Mouse (Mus musculus) neural tube, embryonic 15.5 days (tissue): ENCODE results near the gene Dlgap1. TPM values are rescaled to one million over a fixed set of nuclear protein-coding genes. Genes with fewer than 3 reads are reported as not detected.

Experiments used
- ATAC-seq: fragments of 200-750 bp; cut with Nextera tagmentation; 2 replicates; pipeline ENCODE4 v1.8.0; 2017; ENCODE audit warnings: mild to moderate bottlenecking, moderate TSS enrichment, moderate library complexity; ENCODE audit not compliant: low FRiP score
- H3K27ac ChIP-seq: fragments of 300-500 bp; sonication (generic); replicated peaks from 2 replicates; pipeline ENCODE4 v1.5.1; 2015; ENCODE audit warnings: mild to moderate bottlenecking, inconsistent platforms
- H3K27me3 ChIP-seq: fragments of 300-500 bp; sonication (generic); replicated peaks from 2 replicates; pipeline ENCODE4 v1.6.1; 2015; ENCODE audit warnings: inconsistent platforms
- H3K36me3 ChIP-seq: fragments of 300-500 bp; sonication (generic); 2 replicates; pipeline ENCODE4 v1.6.1; 2015; ENCODE audit warnings: inconsistent platforms
- H3K4me1 ChIP-seq: fragments of 300-500 bp; sonication (generic); 2 replicates; pipeline ENCODE4 v1.6.1; 2015; ENCODE audit warnings: inconsistent platforms
- H3K4me2 ChIP-seq: fragments of 300-500 bp; sonication (generic); 2 replicates; pipeline ENCODE4 v1.6.1; 2015; ENCODE audit warnings: inconsistent platforms, mild to moderate bottlenecking, moderate library complexity
- H3K4me3 ChIP-seq: fragments of 300-500 bp; sonication (generic); replicated peaks from 2 replicates; pipeline ENCODE4 v1.5.1; 2015; ENCODE audit warnings: mild to moderate bottlenecking, inconsistent platforms
- H3K9ac ChIP-seq: fragments of 300-500 bp; sonication (generic); replicated peaks from 2 replicates; pipeline ENCODE4 v1.6.1; 2015; ENCODE audit warnings: mild to moderate bottlenecking, inconsistent platforms
- H3K9me3 ChIP-seq: fragments of 300-500 bp; sonication (generic); replicated peaks from 2 replicates; pipeline ENCODE4 v1.6.1; 2016; ENCODE audit warnings: inconsistent platforms
- WGBS: fragments of 180-500 bp; shearing (Covaris S2); methylation state at CpG from one replicate; pipeline ENCODE4 v1.1.7; 2015; ENCODE audit warnings: mixed read lengths; 5-methylcytosine and 5-hydroxymethylcytosine counted together
- polyA plus RNA-seq: library from polyadenylated mRNA; unstranded; fragments of >200 nt; fragmentation: Nextera tagmentation; extraction: Ambion mirVana; gene quantifications from 2 replicates; pipeline ENCODE4 v1.2.1, GENCODE M21; 2015

Gene Dlgap1
- polyA plus RNA-seq, 1 experiment from 2014 or later, result 42.6 TPM

DNA sequence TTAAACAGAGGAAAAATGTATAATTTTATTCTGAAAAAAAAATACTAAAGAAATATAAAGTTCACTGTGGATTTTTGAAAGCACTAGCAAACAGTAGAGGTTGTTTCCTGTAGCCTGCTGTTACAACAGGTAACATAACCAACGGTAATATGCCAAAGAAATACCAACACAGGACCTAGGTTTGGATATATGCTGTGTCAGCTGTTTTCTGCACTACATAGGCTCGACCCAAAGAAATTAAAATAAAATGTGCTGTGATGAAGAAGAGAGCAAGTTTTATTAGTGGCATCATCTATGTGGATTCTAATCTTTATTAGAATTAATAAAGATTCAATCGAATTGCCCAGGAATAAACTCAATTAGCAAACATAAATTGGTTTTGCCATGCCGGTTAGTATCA, 378.5 kb downstream of the Dlgap1 start:
- Histone ChIP-seq H3K4me1 (no peaks in the 10 kb centered on the region), H3K9me3 (no peaks in the 10 kb centered on the region), H3K27me3 (no peaks in the 10 kb centered on the region), H3K36me3 (no peaks in the 10 kb centered on the region), H3K27ac (no peak overlapping the region), H3K4me3 (no peak overlapping the region), H3K4me2 (no peak overlapping the region), H3K9ac (no peak overlapping the region)
- WGBS, result 87% methylated on average over 4 of the region's 4 CpGs
- no peak for ATAC-seq

DNA sequence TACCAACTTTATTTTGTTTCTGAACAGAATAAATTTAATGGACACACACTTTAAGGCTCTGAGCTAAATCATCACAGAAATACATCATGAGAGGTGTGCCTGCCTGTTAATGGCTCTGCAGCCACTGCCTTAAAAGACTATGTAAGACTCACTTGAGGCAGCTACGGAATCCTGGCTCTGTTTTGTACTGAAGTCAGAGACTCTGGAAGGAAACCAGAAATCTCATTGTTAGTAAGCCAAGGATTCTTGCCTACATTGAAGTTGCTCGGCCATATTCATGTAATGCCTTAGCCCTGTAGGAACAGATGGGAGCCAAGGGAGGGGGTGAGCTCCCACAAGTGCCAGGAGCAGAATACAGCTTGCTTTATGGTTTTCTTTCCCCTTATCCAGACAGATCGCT, 394.7 kb downstream of the Dlgap1 start:
- H3K27me3 ChIP-seq, result no peaks in the 10 kb centered on the region
- WGBS, result 39% methylated on average over 3 of the region's 3 CpGs
- 0 out of 2 replicates have a peak overlapping the region, but pooled peaks have one; percentile 18 for H3K27ac ChIP-seq
- H3K36me3 ChIP-seq, result no peaks in the 10 kb centered on the region
- H3K9ac ChIP-seq, result no peak overlapping the region
- no peak overlapping the region for H3K4me3 ChIP-seq
- ATAC-seq, result peak; percentile 50; the same call in 1 of the 2 replicates
- 0 out of 2 replicates have a peak, but pooled peaks cover 5% of the 10 kb centered on the region for H3K4me1 ChIP-seq
- no peak overlapping the region for H3K4me2 ChIP-seq
- no peaks in the 10 kb centered on the region for H3K9me3 ChIP-seq

DNA sequence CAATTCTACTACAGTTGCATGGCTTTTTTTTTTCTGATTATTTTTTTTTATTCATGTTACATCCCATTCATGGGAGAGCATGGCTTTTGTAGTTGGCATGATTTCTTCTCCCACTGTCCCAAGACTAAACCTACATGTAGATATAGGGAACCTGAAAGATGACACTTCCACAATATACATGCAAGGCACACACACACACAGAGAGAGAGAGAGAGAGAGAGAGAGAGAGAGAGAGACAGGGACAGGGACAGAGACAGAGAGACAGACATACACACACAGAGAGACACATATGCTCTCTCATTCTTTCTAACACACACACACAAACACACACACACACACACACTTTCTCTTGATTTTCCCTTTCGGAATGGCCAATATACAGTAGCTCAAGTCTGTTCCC, 395.1 kb downstream of the Dlgap1 start:
- 0 out of 2 replicates have a peak, but pooled peaks cover 5% of the 10 kb centered on the region for H3K4me1 ChIP-seq
- H3K4me2 ChIP-seq, result no peak overlapping the region
- 79% methylated on average over 1 of the region's 1 CpGs for WGBS
- no peak overlapping the region for H3K9ac ChIP-seq
- no peaks in the 10 kb centered on the region for H3K9me3 ChIP-seq
- H3K27me3 ChIP-seq, result no peaks in the 10 kb centered on the region
- 0 out of 2 replicates have a peak overlapping the region, but pooled peaks have one; percentile 18 for H3K27ac ChIP-seq
- H3K36me3 ChIP-seq, result no peaks in the 10 kb centered on the region
- no peak overlapping the region for H3K4me3 ChIP-seq
- ATAC-seq, result no peak

DNA sequence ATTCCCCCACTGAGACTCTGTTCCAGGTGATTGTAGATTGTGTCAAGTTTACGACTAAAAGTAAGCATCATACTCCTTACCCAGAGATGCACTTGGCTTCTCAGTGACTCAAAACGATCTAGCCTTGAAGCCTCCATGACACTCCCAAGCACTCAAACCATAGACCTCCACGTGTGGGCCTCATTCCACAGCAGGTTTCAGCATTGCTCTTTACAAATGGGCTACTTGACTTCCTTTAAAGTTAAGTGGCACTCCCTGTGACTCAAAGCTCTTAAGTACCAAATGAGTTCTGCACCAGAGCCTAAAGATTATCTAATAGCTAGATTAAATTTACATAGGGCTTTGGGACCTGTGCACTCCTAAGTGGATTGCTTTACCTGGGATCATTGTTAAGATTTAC, 400.3 kb downstream of the Dlgap1 start:
- no peak overlapping the region for H3K4me3 ChIP-seq
- 76% methylated on average over 3 of the region's 3 CpGs for WGBS
- no peak overlapping the region for H3K4me2 ChIP-seq
- H3K9me3 ChIP-seq, result no peaks in the 10 kb centered on the region
- no peak for ATAC-seq
- no peaks in the 10 kb centered on the region for H3K36me3 ChIP-seq
- no peak overlapping the region for H3K27ac ChIP-seq
- H3K9ac ChIP-seq, result no peak overlapping the region
- no peaks in the 10 kb centered on the region for H3K4me1 ChIP-seq
- H3K27me3 ChIP-seq, result no peaks in the 10 kb centered on the region

DNA sequence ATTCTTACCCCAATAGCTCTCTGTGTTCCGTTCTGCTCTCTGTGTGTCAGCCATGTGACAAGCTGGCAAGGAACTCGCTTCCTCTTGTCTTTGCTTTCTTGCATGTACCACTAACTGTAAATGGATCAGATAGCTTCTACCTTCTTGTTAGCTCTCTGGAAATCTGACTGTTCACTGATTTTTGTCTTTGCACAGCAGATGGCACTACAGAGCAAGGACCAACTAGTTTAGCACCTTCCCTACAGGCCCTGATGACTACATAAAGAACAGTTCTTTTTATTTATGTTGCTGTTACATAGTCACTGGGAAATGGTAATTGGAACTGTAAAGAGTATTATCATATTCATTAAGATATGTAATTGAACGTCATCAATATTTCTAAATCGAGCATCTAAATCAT, 408.1 kb downstream of the Dlgap1 start:
- no peak for ATAC-seq
- H3K27me3 ChIP-seq, result no peaks in the 10 kb centered on the region
- WGBS, result 79% methylated on average over 4 of the region's 4 CpGs
- no peaks in the 10 kb centered on the region for H3K36me3 ChIP-seq
- H3K9ac ChIP-seq, result no peak overlapping the region
- no peaks in the 10 kb centered on the region for H3K9me3 ChIP-seq
- H3K4me2 ChIP-seq, result no peak overlapping the region
- H3K4me3 ChIP-seq, result no peak overlapping the region
- no peak overlapping the region for H3K27ac ChIP-seq
- no peaks in the 10 kb centered on the region for H3K4me1 ChIP-seq

DNA sequence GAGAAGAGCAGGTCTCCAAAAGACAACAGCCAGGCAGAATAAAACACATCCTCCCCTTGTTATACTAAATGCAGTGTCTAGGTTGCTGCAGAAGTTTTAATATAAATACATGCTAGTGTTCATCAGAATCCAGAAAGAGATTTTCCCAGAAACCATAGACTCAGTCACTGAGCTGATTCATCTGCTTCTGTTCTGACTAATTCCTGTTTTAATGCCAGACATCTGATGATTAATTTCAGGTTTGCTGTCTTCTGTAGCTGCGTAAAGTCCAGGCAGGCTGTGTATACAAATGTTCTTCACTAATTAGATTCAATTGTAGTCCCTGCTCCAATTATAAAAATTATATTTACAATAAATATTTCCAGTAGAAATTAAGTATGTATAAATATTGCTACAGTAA, 419.6 kb downstream of the Dlgap1 start:
- no peak overlapping the region for H3K4me3 ChIP-seq
- H3K27me3 ChIP-seq, result no peaks in the 10 kb centered on the region
- H3K9ac ChIP-seq, result no peak overlapping the region
- no peak overlapping the region for H3K4me2 ChIP-seq
- 76% methylated on average over 1 of the region's 1 CpGs for WGBS
- no peaks in the 10 kb centered on the region for H3K36me3 ChIP-seq
- ATAC-seq, result no peak
- H3K4me1 ChIP-seq, result no peaks in the 10 kb centered on the region
- H3K27ac ChIP-seq, result no peak overlapping the region
- no peaks in the 10 kb centered on the region for H3K9me3 ChIP-seq

DNA sequence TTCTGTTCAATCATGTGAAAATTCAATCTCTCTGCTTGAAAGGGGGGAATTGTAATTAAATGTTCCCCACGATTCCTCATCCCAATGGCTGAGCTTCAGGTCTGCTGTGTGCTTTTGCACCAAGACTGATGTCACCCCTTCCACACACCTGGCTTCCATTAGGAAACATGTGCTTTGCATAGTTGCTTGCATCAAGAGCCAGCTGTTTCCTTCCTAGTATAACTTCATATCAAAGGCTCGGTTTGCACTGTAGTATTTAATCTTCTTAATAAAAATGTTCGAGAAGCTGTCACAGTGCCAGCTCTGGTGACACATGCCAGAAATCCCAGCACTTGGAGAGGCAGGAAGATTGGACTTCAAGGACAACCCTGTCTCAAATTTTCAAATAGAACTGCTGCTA, 428.3 kb downstream of the Dlgap1 start:
- H3K36me3 ChIP-seq, result no peaks in the 10 kb centered on the region
- H3K4me2 ChIP-seq, result no peak overlapping the region
- 24% methylated on average over 3 of the region's 3 CpGs for WGBS
- no peak overlapping the region for H3K9ac ChIP-seq
- H3K9me3 ChIP-seq, result no peaks in the 10 kb centered on the region
- ATAC-seq, result peak; percentile 53; the same call in 1 of the 2 replicates
- H3K27ac ChIP-seq, result peak overlapping the region; percentile 30
- H3K4me1 ChIP-seq, result peaks cover 13% of the 10 kb centered on the region; the same call in 1 of the 2 replicates
- H3K27me3 ChIP-seq, result no peaks in the 10 kb centered on the region
- H3K4me3 ChIP-seq, result no peak overlapping the region

DNA sequence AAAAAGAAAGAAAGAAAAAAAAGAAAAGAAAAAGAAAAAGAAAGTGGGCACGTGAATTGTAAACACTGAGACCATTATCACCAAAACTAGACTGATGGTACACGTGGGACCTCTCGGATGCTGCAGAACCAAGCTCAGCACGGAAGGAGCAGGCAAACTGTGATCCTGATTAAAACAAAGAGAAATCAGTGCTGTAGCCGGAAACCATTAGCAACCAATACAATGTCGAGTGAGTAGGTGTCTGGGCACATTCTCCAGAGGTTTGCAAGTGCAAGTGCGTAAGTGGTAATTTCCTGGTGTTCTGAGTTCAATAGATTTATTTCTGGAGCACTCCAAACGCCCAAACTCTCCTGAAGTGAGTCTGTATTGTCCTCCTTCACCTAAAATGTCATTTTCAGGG, 428.8 kb downstream of the Dlgap1 start:
- H3K27me3 ChIP-seq, result no peaks in the 10 kb centered on the region
- no peak overlapping the region for H3K4me2 ChIP-seq
- peaks cover 13% of the 10 kb centered on the region; the same call in 1 of the 2 replicates for H3K4me1 ChIP-seq
- H3K9ac ChIP-seq, result no peak overlapping the region
- H3K9me3 ChIP-seq, result no peaks in the 10 kb centered on the region
- H3K36me3 ChIP-seq, result no peaks in the 10 kb centered on the region
- peak; percentile 64; the same call in 1 of the 2 replicates for ATAC-seq
- no peak overlapping the region for H3K4me3 ChIP-seq
- 31% methylated on average over 8 of the region's 8 CpGs for WGBS
- H3K27ac ChIP-seq, result peak overlapping the region; percentile 30; the same call in 1 of the 2 replicates

DNA sequence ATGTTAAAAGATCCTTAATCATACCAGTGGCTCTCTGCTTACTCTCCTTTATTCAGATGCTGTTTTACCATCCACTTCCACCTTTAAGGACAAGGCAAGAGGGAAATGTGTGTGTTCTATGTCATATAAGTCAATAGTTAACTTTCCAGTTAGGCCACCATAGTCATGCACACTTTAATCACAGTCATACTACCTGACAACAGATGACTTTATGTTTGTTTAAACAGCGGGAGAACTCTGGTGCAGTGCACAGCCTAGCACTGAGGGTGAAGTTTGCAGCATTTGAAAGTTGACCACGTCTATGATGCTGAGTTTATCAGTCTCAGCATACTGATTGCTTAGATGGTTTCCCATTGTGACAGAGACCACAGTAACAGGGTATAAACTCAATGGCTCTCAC, 433.0 kb downstream of the Dlgap1 start:
- no peak overlapping the region for H3K9ac ChIP-seq
- no peaks in the 10 kb centered on the region for H3K36me3 ChIP-seq
- no peak overlapping the region for H3K27ac ChIP-seq
- H3K9me3 ChIP-seq, result no peaks in the 10 kb centered on the region
- peaks cover 12% of the 10 kb centered on the region; the same call in 1 of the 2 replicates for H3K4me1 ChIP-seq
- WGBS, result 67% methylated on average over 2 of the region's 2 CpGs
- ATAC-seq, result no peak
- no peak overlapping the region for H3K4me2 ChIP-seq
- H3K4me3 ChIP-seq, result no peak overlapping the region
- H3K27me3 ChIP-seq, result no peaks in the 10 kb centered on the region

DNA sequence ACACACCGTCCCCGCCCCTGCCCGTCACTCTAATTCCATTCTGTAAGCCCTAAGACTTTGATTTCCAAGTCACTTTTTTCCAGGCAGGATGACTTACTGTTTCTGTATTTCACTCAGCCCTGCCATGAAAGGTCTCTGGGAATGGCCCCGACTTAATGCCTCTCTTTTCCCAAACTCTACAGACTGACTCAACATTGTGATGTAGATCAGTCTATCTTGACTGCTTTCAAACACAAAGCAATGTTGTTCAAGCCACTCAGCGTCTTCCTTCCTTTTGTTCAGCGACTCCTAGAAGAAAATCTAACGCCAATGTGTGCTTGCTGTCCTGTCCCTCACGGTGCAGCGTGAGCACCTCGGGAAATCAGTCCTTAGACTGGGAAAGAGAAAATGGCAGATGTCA, 434.9 kb downstream of the Dlgap1 start:
- Histone ChIP-seq H3K36me3 (no peaks in the 10 kb centered on the region), H3K4me2 (no peak overlapping the region), H3K27ac (no peak overlapping the region), H3K4me1 (no peaks in the 10 kb centered on the region), H3K4me3 (no peak overlapping the region), H3K9ac (no peak overlapping the region), H3K9me3 (no peaks in the 10 kb centered on the region), H3K27me3 (no peaks in the 10 kb centered on the region)
- no peak for ATAC-seq
- 27% methylated on average over 10 of the region's 10 CpGs for WGBS

DNA sequence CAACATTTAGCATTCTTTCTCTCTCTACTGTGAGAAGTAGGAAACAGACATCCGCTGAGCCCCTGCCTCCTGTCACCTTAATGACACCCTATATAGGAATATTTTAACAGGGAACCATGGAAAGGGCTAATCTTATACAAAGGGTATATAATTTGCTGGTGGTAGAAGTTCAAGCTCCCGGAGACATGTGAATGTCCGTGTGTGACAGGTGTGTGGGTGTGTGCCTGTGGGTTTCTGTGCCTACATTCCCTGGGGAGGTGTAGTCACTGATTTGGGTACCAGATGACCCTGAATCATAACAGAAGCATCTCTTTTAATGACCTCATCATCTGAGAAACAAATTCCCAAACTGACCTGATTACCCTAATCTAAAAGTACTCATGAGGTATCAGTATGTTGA, 445.3 kb downstream of the Dlgap1 start:
- no peak for ATAC-seq
- H3K36me3 ChIP-seq, result no peaks in the 10 kb centered on the region
- H3K27me3 ChIP-seq, result no peaks in the 10 kb centered on the region
- no peak overlapping the region for H3K9ac ChIP-seq
- H3K4me1 ChIP-seq, result no peaks in the 10 kb centered on the region
- no peak overlapping the region for H3K4me3 ChIP-seq
- no peaks in the 10 kb centered on the region for H3K9me3 ChIP-seq
- H3K27ac ChIP-seq, result no peak overlapping the region
- WGBS, result 91% methylated on average over 3 of the region's 3 CpGs
- H3K4me2 ChIP-seq, result no peak overlapping the region

DNA sequence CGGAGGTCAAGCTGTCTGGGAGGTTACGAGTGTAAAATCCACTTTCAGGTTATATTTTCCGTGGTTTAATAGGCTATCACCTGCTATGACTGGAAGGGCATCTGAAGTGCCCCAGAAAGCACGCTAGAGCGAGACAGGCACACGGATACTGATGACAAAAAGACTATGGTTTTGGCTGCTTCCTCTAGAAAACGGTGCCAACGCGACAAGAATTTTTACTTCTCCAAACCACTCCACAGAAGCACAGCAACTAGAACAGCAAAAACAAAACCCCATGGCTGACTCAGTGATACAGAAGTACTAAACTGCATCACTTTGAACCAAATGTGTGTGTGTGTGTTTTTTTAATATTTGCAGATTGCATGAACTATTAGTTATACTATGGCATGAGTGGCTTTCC, 459.0 kb downstream of the Dlgap1 start:
- Histone ChIP-seq H3K4me3 (no peak overlapping the region), H3K9me3 (no peaks in the 10 kb centered on the region), H3K27me3 (no peaks in the 10 kb centered on the region), H3K27ac (no peak overlapping the region), H3K9ac (no peak overlapping the region), H3K36me3 (no peaks in the 10 kb centered on the region), H3K4me1 (peaks cover 5% of the 10 kb centered on the region), H3K4me2 (no peak overlapping the region)
- WGBS, result 88% methylated on average over 9 of the region's 9 CpGs
- ATAC-seq, result no peak
